10 mouse cellular contexts compared by ENCODE assay signal in the genomic region with DNA sequence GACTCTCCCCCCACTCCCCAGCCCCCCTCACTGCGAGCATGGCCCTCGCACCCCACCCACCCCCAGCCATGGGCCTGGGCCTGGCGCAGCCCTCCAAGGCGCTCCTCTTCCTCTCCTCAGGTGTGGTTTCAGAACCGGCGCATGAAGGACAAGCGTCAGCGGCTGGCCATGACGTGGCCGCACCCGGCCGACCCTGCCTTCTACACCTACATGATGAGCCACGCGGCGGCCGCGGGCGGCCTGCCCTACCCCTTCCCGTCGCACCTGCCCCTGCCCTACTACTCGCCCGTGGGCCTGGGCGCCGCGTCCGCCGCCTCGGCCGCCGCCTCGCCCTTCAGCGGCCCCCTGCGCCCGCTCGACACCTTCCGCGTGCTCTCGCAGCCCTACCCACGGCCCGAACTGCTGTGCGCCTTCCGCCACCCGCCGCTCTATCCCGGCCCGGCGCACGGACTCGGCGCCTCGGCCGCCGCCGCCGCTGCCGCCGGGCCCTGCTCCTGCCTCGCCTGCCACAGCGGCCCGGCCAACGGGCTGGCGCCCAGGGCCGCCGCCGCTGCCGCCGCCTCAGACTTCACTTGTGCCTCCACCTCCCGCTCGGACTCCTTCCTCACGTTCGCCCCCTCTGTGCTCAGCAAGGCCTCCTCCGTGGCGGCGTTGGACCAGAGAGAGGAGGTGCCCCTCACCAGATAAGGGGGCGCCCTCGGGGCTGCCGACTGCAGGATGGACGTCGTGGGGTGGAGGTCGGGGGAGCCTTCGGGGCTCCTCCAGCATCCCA. TPM values are rescaled to one million over a fixed set of nuclear protein-coding genes. Genes with fewer than 3 reads are reported as not detected.
DNase-seq lines count a peak whose midpoint lies in the region; ATAC-seq and TF ChIP-seq lines count a peak whose summit lies in the region.
"Had no signal": no experiment of that assay in that cellular context is flagged by ENCODE, and none has a peak within 500 bp of the region (broad histone marks: within the 10 kb centered on the region; RNA-seq: fewer than 3 reads in every experiment).

No protein-coding gene starts in this region.

- H3K4me1 ChIP-seq in liver, embryonic 15.5 days (replicated peaks): peaks cover 6% of the 10 kb centered on the region; the same call in 1 of the 2 replicates

- intact Hi-C loops in gastrocnemius, adult 2 months (cut with DNase I): no loop called here

- peak overlapping the region; percentile 66 for H3K4me3 ChIP-seq in gastrocnemius, adult 2 months
- H3K4me3 ChIP-seq in liver, embryonic 15.5 days (replicated peaks): peak overlapping the region; percentile 12; the same call in 1 of the 2 replicates

- 9% methylated on average over 81 of the region's 81 CpGs for WGBS in liver, embryonic 15.5 days (ENCODE audit: insufficient replicate concordance)

- DNase-seq in gastrocnemius, adult 2 months: no peak
- no peak for DNase-seq in gastrocnemius, adult 18-20 months (ENCODE audit: low spot score)
- DNase-seq in thymus, postnatal 4 days: peak; percentile 42
- no peak for DNase-seq in thymus, postnatal 0 days (ENCODE audit: low spot score)
- DNase-seq in left cerebral cortex, adult 9 months (ENCODE audit: low spot score in 2 of 2): no peak
- no peak for DNase-seq in urinary bladder, postnatal 25 days (ENCODE audit: low spot score)

- peak overlapping the region; percentile 25; the same call in 1 of the 2 replicates for H3K4me2 ChIP-seq in liver, embryonic 15.5 days

- no peaks in the 10 kb centered on the region for H3K36me3 ChIP-seq in liver, embryonic 15.5 days (replicated peaks)

- H3K9me3 ChIP-seq in liver, embryonic 15.5 days (replicated peaks): no peaks in the 10 kb centered on the region

- H3K27ac ChIP-seq in gastrocnemius, adult 2 months: no peak overlapping the region
- no peak overlapping the region for H3K27ac ChIP-seq in liver, embryonic 15.5 days (replicated peaks)

- no peak for TF ChIP-seq CTCF in gastrocnemius, adult 2 months (IDR thresholded peaks at IDR 0.05)

- H3K9ac ChIP-seq in liver, embryonic 15.5 days: no peak overlapping the region

- no peak for ATAC-seq in liver, embryonic 15.5 days (ENCODE audit: insufficient read depth)
- ATAC-seq in inflammation-experienced regulatory T-cells, adult 6 months: no peak

- peaks cover 100% of the 10 kb centered on the region for H3K27me3 ChIP-seq in liver, embryonic 15.5 days

RNA-seq across cellular contexts. Expression of a gene that starts 3.3 kb away (rescaled TPM):
- not detected for total RNA-seq in gastrocnemius, adult 2 months (2021)
- not detected for total RNA-seq in gastrocnemius, adult 18-20 months (2021)
- not detected in 2 replicates for polyA plus RNA-seq in thymus, postnatal 0 days (2015; fragmentation: Nextera tagmentation; extraction: Ambion mirVana)
- not detected in 2 replicates for polyA plus RNA-seq in liver, embryonic 15.5 days (2015; fragmentation: Nextera tagmentation; extraction: Ambion mirVana)
- not detected for polyA plus RNA-seq in inflammation-experienced regulatory T-cells, adult 6 months (2017; shearing (Covaris generic))
- total RNA-seq: hematopoietic stem cell, adult 5-6 weeks had no signal

RNA-seq across cellular contexts. Expression of a gene that starts 55.9 kb away (rescaled TPM):
- total RNA-seq in gastrocnemius, adult 2 months (2021): 1 to 10 TPM; 1.5 to 3.8 TPM
- 1 to 10 TPM; 3.7 to 6.0 TPM for total RNA-seq in gastrocnemius, adult 18-20 months (2021)
- not detected in 2 replicates for polyA plus RNA-seq in thymus, postnatal 0 days (2015; fragmentation: Nextera tagmentation; extraction: Ambion mirVana)
- not detected in 2 replicates for polyA plus RNA-seq in liver, embryonic 15.5 days (2015; fragmentation: Nextera tagmentation; extraction: Ambion mirVana)
- polyA plus RNA-seq in inflammation-experienced regulatory T-cells, adult 6 months (2017; shearing (Covaris generic)): not detected
- total RNA-seq: hematopoietic stem cell, adult 5-6 weeks had no signal
- polyA plus RNA-seq: brain, embryonic 14.5 days had no signal
